Mouse (Mus musculus) ES-E14 (cell line): ENCODE data around the gene Kcnh1.

Experiments used
- CHD2 ChIP-seq: IDR thresholded peaks from 2 replicates; pipeline ENCODE4 v1.6.1; 2014; ENCODE audit warnings: mild to moderate bottlenecking, low read depth, low read length, inconsistent platforms
- HCFC1 ChIP-seq: IDR thresholded peaks from 2 replicates; pipeline ENCODE4 v1.6.1; 2012; ENCODE audit warnings: low read length, inconsistent platforms, borderline replicate concordance; ENCODE audit not compliant: insufficient read depth
- MAFK ChIP-seq: IDR thresholded peaks from 2 replicates; pipeline ENCODE4 v1.6.1; 2014; ENCODE audit warnings: mild to moderate bottlenecking, low read depth, low read length, inconsistent platforms; ENCODE audit not compliant: insufficient read depth
- ZC3H11A ChIP-seq: IDR thresholded peaks from 2 replicates; pipeline ENCODE4 v1.6.1; 2012; ENCODE audit warnings: low read depth, mild to moderate bottlenecking, inconsistent platforms, low read length, borderline replicate concordance
- ZNF384 ChIP-seq: IDR thresholded peaks from 2 replicates; pipeline ENCODE4 v1.6.1; 2012; ENCODE audit warnings: low read depth, low read length, inconsistent platforms

DNA sequence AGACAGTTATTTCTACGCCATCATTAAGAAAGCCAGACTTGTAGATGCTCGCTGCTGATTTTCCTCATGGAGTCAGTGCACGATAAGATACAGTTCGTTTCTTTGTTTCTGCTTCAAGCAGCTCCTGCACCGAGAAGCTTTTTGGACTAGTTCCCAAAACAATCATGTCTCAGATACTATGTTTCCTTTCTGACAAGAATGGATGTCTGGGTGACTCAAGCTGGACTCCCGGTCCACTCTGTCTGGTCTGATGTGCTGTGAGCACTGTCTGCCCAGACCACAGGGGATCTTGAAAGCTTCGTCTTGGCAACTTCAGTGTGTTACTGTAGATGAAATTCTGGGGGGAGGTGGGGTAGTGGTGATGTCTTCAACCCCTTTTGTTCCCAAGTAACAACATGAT lies 109.8 kb downstream of the Kcnh1 start:
- TF ChIP-seq CHD2 = no peak
- no peak for TF ChIP-seq ZC3H11A
- no peak for TF ChIP-seq ZNF384
- TF ChIP-seq HCFC1 = no peak
- TF ChIP-seq MAFK = no peak
